Mouse (Mus musculus): ENCODE measurements around the gene Rsl1d1.

Rsl1d1 gene

DNA sequence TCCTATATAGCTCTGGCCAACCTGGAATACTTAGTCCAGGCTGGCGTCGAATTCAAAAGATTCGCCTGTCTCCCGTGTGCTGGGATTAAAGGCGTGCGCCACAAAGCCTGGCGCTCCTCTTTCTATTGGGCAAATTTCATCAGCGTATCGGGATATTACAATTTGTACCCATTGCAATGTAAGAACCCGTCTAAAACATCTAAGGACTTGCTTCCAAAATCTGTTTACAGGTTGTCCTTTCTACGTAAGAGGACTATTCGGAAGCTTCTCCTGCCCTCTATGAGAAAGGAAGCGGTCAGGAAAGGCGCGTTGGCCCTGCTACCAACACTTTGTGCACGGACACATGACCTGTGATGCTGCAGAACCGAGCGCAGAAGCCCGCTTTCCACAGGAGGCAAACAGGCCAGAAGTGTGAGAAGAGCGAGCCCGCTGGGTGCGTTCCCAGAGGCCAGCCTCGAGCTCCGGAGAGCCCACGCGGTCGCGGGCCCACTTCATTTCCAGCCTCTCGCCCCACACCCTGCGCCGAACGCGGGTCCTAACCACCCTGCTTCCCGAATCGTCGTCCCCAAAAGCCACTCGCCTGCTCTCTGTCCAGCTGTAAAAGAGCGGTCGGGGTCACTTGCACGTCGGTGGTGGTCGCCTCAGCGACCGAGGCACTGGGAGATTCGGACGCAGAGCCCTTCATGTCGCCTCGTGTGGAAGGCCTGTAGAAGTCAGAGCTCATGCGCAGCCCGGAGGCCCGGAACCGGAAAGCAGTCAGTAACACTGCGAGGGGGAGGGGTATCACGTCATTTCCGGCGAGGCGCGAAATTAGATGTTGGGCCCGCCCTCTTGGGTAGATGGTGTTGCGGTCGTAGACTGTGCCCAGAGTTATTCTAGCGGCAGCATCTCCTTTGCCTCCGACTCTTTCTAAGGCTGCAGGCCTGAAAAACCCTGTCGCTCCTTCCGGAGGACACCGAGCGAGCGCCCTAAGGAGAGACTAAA, at the start of gene Rsl1d1:
Gene Rsl1d1 (minus strand): TSS at position 761 of the 984 bp plus-strand sequence.
- peak; percentile 96 for DNase-seq (ENCODE audit: inconsistent ontology term)

DNA sequence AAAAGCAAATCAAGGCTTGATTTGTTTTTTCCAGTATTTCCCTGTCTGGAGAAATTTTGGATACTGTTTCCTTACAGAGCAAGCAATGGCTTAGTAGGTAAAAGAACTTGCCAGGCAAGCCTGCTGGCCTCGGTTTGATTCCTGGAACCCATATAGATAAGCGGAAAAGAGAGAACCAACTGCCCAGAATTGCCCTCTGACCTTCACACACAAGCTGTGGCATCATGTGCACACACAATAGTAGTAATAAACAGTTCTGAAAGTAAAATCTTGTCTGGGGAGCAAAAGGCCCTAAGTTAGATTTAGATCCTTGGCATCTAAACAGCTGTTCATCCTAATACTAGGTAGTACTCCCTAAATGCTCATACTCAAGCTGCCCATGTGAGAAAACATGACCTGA, 44.7 kb upstream of the Rsl1d1 start:
- DNase-seq (ENCODE audit: inconsistent ontology term) = no peak

DNA sequence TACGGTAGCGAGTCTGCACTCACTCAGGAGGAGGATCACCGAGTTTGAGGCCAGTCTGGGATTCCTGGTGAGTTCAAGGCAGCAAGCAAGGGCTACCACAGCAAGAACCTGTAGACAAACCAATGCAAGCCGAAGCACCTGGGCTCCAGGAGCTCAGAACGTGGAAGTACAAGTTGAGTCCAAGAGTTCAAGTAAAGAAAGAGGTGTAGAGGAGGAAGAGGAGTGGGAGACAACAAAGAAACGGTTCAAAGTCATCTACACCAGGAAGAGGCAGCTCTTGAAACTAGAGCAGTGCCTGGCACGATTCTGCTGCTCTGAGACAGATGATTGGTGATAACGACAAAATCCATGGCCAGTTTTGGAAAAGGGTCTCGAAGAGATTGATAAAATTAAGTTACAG, 42.6 kb upstream of the Rsl1d1 start:
- DNase-seq (ENCODE audit: inconsistent ontology term) = no peak

DNA sequence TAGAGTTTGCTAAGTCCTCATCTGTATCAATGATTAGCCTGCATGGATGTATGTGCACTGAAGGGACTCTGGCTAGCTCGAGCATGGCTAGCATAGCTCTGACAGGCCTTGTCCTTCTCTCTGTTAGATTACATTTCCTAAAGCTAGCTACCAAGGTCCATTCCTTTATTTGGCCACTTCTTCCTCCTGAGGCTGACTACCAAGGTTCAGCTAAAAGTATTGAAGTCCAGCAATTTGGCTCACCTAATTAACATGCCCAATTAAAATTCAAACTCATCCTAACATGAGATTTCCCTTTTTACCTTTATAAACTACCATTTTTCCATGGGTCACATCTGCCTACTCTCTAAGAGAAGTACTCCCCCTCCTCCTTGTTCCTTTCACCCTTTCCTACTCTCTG, 39.3 kb upstream of the Rsl1d1 start:
- DNase-seq (ENCODE audit: inconsistent ontology term) = no peak

DNA sequence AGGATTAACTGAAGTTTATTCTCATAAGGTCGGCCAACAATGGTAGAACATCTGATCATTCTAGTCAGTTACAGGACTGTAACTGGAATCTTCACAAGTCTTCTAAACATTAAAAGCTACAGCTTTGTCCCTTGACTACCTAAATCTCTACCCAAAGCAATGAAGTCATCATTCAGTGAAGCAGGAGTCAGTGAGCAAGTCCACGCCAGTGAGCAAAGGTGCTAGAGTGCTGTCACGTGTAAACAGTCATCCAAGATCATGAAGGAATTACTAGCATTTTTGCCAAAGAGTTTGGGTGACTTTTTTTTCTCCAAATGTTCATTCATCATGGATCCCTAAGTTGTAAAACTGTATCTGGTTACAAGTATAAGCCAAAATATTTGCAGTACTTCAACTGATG, 14.7 kb upstream of the Rsl1d1 start:
- DNase-seq (ENCODE audit: inconsistent ontology term) = no peak

DNA sequence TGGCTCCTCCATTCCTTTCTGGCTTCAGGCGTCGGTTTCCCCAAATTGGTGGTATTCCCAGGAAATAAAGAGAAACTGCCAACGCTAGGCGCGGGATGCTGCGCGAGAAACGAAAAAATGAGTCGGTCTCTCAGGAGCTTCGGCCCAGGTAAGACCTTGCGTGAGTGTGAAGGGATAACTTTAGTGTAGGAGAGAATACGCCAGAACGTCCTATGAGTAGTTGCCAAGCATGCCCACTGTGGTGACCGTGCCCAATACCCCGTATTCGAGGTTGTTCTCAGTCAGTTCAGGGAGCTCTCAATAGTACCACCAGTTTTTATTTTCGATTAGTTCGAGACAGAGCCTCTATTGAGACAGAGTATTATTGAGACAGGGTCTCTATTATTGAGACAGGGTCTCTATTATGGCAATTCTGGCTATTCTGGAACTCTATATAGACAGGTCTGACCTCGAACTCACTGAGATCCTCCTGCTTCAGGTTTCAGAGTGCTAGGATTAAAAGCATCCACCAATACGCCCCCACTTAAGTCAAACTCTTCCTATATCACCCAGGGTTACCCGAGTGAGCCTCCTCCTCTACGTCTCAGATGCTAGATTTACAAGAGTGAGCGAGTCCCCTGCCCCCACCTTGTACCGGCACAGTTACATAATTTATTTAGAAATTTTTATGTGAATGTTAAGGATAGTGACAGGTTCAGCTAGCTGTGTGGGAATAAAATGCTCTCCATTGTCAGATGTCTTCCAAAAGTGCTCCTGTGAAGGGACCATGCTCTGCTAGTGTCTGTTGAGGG, 664 bp upstream of the Rsl1d1 start:
- peak; percentile 3 for DNase-seq (ENCODE audit: inconsistent ontology term)

DNA sequence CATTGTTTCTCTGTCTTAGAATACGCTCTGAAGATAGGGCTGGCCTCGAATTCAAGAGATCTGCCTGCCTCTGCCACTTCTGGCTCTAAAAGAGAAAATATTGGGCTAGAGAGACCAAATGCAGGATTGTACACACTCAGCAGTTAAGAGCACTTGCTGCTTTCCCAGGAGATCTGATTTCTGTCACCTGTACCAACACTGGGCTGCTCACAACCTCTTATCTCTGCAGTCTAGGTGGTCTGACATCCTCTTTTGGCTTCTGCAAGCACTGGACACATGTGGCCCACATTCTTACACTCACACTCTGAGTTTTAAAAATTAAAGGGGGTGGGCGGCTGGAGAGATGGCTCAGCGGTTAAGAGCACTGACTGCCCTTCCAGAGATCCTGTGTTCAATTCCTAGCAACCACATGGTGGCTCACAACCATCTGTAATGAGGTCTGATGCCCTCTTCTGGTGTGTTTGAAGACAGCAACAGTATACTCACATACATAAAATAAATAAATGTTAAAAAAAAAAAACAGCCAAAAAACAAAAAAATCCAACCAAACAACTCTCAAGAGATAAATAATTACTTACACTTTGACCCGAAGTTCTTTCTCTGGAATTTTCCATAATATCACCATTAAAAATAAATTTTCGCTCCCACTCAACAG, 1.3 kb downstream of the Rsl1d1 start:
- DNase-seq (ENCODE audit: inconsistent ontology term) = no peak

DNA sequence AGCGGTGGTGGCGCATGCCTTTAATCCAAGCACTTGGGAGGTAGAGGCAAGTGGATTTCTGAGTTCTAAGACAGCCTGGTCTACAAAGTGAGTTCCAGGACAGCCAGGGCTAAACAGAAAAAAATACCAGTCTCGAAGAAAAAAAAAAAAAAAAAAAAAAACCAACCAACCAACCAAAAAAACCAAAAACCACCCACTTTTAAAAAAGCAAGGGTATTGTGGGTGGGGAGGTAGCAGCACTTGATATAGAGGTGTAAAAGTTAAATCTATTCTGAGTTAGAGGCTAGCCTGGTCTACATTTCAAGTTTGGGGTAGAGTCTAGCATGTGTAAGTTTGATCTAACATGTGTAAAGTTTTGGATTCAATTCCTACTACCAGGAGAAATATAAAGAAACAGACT, 2.9 kb downstream of the Rsl1d1 start:
- DNase-seq (ENCODE audit: inconsistent ontology term) = no peak

DNA sequence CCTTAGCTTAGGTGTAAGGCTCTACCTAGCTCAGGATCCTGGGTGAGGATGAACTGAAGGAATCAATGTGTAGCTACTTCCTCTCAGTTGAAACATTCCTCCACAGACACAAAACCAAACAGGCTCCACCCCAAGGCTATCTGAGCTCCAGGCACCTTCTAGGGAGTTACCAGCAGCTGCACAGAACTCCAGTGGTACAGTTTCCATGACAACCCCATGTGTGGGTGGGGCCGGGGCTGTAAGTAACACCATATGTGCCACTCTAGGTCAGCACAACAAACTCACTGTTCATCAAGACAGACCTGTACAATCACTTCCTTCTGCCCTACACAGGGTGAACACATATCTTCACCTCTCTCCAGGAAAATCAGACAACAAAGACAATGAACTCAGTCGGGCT, 4.7 kb downstream of the Rsl1d1 start:
- no peak for DNase-seq (ENCODE audit: inconsistent ontology term)

DNA sequence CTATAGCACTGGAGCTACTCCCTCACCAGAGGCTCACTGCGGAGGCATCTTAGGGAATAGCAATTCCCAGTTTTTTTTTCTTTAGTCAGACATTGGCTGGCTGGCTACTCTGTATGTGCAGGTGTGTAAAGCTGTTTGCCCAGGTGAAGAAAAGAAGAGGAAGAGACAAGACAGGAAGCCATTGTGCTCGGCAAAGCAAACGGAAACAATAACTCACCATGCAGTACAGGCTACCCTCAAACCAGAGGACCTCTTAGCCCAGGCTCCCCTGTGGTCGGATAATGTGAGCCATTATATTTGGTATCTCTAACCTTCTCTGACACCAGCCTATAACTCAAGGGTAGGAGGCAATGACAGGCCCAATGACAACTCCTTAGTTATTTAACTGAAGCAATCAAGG, 6.1 kb downstream of the Rsl1d1 start:
- no peak for DNase-seq (ENCODE audit: inconsistent ontology term)

DNA sequence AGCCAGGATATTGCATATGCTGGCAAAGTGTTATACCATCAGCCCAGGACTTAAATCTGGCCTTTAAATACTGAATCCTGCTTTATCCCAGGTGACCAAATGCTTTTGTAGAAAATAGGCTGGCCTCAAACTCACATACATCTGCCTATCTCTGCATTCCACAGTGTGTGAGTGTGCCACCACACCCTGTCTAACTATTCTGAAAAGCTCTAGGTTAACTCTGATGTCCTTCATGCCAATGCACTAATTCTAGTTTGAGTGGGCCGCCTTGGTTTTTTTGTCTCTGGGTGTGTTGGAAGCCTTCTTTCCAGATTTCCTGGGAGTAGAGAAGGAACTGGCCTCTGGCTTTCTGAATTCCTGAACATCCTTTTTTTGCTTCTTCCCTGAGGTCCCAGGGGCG, 9.9 kb downstream of the Rsl1d1 start:
- DNase-seq (ENCODE audit: inconsistent ontology term) = no peak

DNA sequence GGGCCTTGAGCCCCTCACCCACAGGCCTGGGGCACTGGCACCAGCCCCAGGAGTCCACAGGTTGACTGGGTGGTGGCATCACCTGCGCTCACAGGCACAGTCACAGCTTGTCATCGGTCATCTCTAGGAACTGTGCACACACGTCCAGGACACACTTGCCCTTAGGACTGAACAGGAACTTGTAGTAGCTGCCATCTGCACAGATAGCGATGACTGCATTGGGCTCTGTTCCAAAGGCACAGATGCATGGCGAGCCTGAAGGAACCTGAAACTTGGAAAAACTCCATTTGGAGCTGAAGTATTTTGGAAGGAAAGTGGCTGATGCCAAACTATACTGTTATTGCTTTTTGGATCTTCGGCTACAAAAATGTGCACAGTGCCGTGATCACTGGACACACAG, 13.0 kb downstream of the Rsl1d1 start:
- DNase-seq (ENCODE audit: inconsistent ontology term) = no peak

DNA sequence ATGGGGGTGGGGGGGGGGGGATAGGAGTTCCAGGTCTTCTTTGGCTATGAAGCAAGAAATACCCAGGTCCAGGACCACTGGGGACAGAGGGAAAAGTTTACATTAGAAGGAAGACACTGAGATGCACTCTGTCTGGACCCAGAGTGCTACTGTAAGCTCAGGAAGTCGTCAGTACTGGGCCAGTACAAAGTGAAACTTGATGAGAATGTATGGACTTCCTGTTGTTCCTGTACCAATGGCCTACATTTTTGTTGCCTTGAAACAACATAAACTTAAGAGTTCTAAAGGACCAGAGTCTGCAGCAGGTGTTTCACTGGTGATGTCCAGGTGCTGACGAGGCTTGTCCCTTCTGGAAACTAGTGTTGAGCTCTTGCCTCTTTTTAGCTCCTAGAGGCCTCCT, 25.7 kb downstream of the Rsl1d1 start:
- no peak for DNase-seq (ENCODE audit: inconsistent ontology term)

DNA sequence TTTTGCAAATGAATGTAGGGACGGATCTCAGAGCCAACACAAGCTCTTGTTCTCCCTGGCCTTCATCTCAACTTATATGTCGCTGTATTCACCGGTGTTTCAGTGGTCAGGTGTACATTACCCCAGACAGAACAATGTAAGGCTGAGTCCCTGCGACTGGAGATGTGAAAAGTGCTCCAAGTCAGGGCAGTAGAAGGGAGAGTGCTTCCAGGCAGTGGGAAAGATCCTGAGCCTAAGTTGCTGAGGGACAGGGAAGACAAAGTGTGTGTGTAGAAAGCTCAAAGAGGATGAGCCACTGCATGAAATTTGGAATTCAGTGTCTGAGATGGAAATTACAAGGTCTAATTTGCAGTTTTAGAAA, 26.3 kb downstream of the Rsl1d1 start:
- DNase-seq (ENCODE audit: inconsistent ontology term) = no peak

DNA sequence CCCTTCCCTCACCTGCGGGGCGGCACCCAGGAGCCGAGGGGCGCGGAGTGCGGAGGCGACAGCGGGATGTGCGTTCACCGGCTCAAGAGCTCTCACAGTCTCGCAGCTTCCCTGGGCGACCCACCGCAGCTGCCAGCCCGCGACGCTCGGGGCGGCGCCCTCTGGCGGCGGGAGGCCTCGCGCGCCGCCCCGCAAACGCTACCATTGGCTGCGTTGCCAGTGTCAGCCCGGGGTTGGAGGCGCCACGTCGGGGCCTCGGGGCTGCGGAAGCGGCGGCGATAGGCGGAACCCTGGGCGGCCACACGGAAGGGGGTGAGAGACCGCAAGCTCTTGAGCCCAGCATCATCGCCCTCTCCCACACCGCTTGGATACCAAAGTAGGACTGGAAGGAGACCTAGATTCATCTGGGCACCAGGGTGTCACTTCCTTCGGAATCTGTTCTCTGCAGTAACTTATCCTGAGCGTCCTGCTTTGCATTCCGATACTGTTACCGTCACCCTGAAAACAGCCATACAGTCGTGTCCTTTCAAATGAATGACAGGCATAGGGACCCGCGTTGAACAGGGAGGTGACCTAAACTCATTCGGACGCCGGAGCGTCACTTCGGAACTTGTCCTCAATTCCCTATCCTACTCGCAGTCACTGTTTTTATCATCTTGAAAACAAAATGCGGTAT, 26.8 kb downstream of the Rsl1d1 start, which contains the start of gene Zc3h7a:
Gene Zc3h7a (minus strand): TSS at position 186 of the 676 bp plus-strand sequence.
- DNase-seq (ENCODE audit: inconsistent ontology term) = peak; percentile 98

DNA sequence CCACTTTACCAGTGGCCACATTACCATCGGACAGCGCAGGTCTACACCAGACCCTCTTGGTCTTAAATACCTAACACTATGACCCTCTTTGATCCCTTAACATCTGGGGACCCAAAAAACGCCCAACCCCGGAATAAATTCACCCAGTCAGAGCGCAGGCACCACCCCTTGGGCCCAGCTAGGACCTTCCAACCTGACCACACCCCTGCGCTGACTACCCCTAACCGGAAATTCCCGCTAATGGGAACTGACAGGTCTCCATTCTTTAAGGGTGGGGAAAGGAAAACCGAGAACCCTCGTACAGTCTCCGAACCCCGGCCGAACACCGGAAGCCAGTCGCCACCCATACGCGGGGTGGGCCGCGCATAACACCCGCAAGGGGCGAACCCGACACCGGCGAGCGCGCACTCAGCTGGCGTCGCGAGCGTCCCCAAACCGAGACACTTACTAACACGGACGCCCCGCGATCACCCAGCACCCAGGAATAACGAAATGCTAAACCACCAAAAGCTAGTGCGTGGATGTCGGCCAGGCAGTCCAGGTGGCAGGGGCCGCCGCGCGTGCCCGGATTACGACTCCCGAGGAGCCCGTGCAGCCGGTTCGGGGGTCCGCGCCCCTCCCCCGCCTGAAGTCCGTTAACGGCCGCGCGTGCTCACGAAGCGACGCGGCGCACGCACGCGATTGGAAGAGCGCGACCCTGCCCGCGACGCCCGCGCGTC, 27.5 kb downstream of the Rsl1d1 start:
- peak; percentile 91 for DNase-seq (ENCODE audit: inconsistent ontology term)

DNA sequence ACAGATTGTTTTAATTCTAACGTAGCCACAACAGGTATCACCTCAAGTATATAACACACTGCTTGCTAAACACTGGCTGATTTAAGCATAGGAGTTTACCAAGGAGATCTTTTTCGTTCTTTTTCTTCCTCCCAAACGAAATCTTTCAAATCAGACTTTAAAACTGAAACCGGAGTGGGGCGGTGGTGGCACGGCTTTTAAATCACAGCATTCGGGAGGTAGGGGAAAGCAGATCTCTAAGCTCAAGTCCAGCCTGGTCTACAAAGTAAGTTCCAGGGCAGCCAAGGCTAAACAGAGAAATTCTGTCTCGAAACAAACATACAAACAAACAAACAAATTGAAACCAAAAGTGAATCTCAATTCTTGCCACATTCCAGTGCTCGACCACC, 28.0 kb downstream of the Rsl1d1 start:
- DNase-seq (ENCODE audit: inconsistent ontology term) = no peak

DNA sequence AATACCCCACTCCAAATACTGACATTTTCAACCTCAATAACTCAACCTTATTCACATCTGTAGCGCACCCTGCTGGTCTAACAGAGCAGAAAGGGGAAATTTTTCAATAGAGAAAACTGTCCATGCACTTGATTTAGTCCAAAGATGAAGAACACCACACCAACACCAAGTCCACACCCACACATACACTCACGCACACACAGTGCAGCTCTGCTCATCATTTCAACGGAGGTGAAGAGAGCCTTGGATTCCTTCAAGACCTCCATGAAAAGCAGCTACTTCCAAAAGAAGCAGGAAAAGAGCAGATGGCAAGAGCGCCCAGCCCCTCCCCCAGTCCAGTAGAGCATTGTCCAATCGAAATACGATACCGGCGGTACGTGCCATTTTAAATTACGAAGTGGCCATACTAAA, 28.5 kb downstream of the Rsl1d1 start:
- DNase-seq (ENCODE audit: inconsistent ontology term) = peak; percentile 82

DNA sequence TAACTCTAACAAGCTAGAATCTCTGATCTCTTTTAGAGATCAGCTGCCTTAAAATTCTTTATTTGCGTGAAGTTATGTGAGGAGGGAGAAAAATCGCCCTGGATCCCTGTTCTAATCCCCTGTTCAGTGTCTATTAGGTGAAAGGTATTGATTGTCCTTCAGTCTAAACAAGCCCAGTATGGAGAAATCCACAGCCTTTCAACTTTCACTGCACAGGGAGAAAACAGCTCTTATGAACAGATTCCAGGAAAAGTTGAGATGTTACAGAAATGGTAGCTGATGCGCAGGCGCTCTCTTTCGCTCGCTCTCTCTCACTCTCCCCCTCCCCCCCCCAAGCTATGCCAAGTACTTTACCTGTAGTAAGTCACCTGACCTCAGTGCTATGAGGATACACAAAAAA, 31.5 kb downstream of the Rsl1d1 start:
- no peak for DNase-seq (ENCODE audit: inconsistent ontology term)

DNA sequence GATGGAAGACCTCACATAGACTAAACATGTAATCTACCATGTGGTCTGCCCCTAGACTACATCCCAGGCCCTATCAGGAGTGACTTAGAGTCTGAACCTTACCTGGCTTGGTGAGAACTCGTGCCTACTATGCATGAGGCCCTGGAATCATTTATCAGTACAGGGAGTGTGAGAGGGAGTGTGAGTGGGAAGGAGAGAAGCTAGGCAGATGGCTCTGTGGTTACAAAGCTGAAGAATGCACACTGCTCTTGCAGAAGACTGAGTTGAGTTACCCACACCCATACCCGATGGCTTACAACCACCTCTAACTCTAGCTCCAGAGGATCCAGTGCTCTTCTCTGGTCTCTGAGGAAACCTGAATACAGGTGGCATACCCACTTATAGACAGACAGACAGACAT, 36.7 kb downstream of the Rsl1d1 start:
- DNase-seq (ENCODE audit: inconsistent ontology term) = no peak

DNA sequence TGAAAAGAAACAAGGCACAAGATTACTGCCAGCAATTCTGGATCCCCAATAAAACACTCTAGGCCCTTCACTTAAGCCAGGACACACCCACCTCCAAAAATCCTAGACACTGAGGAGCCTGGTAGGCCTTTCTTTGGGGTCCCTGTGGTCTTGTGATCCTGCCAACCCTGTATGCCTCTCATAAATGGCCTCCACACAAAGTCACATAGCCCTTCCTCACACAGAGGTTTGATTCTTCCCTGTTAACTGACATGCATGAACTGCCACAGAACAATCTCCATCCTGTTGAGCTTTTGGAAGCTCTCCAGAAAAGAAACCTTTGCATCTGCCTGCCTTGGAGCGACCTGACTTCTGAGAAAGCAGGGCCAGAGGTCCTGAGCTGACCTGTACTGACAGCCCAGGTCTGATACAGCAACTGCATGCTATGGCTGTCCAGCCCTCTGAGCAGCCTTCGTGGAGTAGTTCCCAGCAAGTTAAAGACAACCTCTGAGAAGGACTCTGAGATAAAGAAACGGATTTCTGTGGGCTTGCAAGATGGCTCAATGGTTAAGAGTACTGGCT, 38.4 kb downstream of the Rsl1d1 start:
- DNase-seq (ENCODE audit: inconsistent ontology term) = peak; percentile 56
